Mouse (Mus musculus) midbrain, embryonic 14.5 days (tissue): ENCODE measurements around the gene H2afy. TPM values are rescaled to one million over a fixed set of nuclear protein-coding genes. Genes with fewer than 3 reads are reported as not detected.

Experiments
- ATAC-seq: fragments of 200-750 bp; cut with Nextera tagmentation; 2 replicates; pipeline ENCODE4 v1.8.0; 2017; ENCODE audit warnings: moderate number of reproducible peaks, moderate library complexity; ENCODE audit not compliant: low FRiP score, low TSS enrichment
- DNase-seq: peaks from one replicate; pipeline ENCODE4 v3.0.0-alpha.2; 2015
- H3K27ac ChIP-seq: fragments of 300-500 bp; sonication (generic); replicated peaks from 2 replicates; pipeline ENCODE4 v1.5.1; 2014; ENCODE audit warnings: mild to moderate bottlenecking, low read depth, low read length, moderate library complexity
- H3K27me3 ChIP-seq: fragments of 300-500 bp; sonication (generic); 2 replicates; pipeline ENCODE4 v1.6.1; 2014; ENCODE audit warnings: low read length, control low read depth, mixed read lengths; ENCODE audit not compliant: control insufficient read depth, insufficient read depth
- H3K36me3 ChIP-seq: fragments of 300-500 bp; sonication (generic); 2 replicates; pipeline ENCODE4 v1.6.1; 2014; ENCODE audit warnings: low read length, control low read depth; ENCODE audit not compliant: control insufficient read depth, insufficient read depth
- H3K4me1 ChIP-seq: fragments of 300-500 bp; sonication (generic); 2 replicates; pipeline ENCODE4 v1.6.1; 2014; ENCODE audit warnings: mild to moderate bottlenecking, antibody characterized with exemption, low read length, control low read depth; ENCODE audit not compliant: control insufficient read depth, insufficient read depth
- H3K4me2 ChIP-seq: fragments of 300-500 bp; sonication (generic); 2 replicates; pipeline ENCODE4 v1.6.1; 2014; ENCODE audit warnings: mild to moderate bottlenecking, low read length, moderate library complexity
- H3K4me3 ChIP-seq: fragments of 300-500 bp; sonication (generic); replicated peaks from 2 replicates; pipeline ENCODE4 v1.5.1; 2014; ENCODE audit warnings: low read depth, low read length
- H3K9ac ChIP-seq: fragments of 300-500 bp; sonication (generic); replicated peaks from 2 replicates; pipeline ENCODE4 v1.6.1; 2014; ENCODE audit warnings: mild to moderate bottlenecking, low read length, moderate library complexity
- H3K9me3 ChIP-seq: fragments of 300-500 bp; sonication (generic); 2 replicates; pipeline ENCODE4 v1.6.1; 2016; ENCODE audit warnings: low read length, control low read depth, mixed read lengths; ENCODE audit not compliant: control insufficient read depth
- WGBS: fragments of 180-500 bp; shearing (Covaris S2); extraction: QIAGEN DNeasy Blood & Tissue Kit; methylation state at CpG from one replicate; pipeline ENCODE4 v1.1.7; 2014; 5-methylcytosine and 5-hydroxymethylcytosine counted together
- polyA plus RNA-seq: library from polyadenylated mRNA; unstranded; fragments of >200 nt; fragmentation: Nextera tagmentation; extraction: Ambion mirVana; gene quantifications from 2 replicates; pipeline ENCODE4 v1.2.1, GENCODE M21; 2014

Gene H2afy
- polyA plus RNA-seq, 1 experiment from 2014 or later: 355 TPM

- Histone ChIP-seq H3K4me3 (no peak overlapping the region), H3K9me3 (no peaks in the 10 kb centered on the region), H3K36me3 (no peaks in the 10 kb centered on the region), H3K27me3 (no peaks in the 10 kb centered on the region), H3K4me1 (0 out of 2 replicates have a peak, but pooled peaks cover 3% of the 10 kb centered on the region), H3K4me2 (no peak overlapping the region), H3K27ac (peak overlapping the region; percentile 53), H3K9ac (no peak overlapping the region)
- no peak; the same call in 1 of the 2 replicates for ATAC-seq
- WGBS: 34% methylated on average over 14 of the region's 14 CpGs
- peak; percentile 60 for DNase-seq
Measured at GRCm38 (mm10) chr13:56167446-56168402, 31.6 kb upstream of the H2afy start.

- Histone ChIP-seq H3K36me3 (no peaks in the 10 kb centered on the region), H3K27ac (no peak overlapping the region), H3K9ac (no peak overlapping the region), H3K4me2 (no peak overlapping the region), H3K27me3 (no peaks in the 10 kb centered on the region), H3K4me3 (no peak overlapping the region), H3K9me3 (no peaks in the 10 kb centered on the region), H3K4me1 (0 out of 2 replicates have a peak, but pooled peaks cover 3% of the 10 kb centered on the region)
- DNase-seq (no peak), ATAC-seq (no peak)
- WGBS: 95% methylated on average over 11 of the region's 11 CpGs
Measured at GRCm38 (mm10) chr13:56165561-56165960, 29.4 kb upstream of the H2afy start.

- Histone ChIP-seq H3K4me2 (no peak overlapping the region), H3K4me1 (0 out of 2 replicates have a peak, but pooled peaks cover 3% of the 10 kb centered on the region), H3K9ac (no peak overlapping the region), H3K9me3 (no peaks in the 10 kb centered on the region), H3K36me3 (no peaks in the 10 kb centered on the region), H3K4me3 (no peak overlapping the region), H3K27ac (no peak overlapping the region), H3K27me3 (no peaks in the 10 kb centered on the region)
- ATAC-seq (no peak), DNase-seq (no peak)
- WGBS: 84% methylated on average over 3 of the region's 3 CpGs
Measured at GRCm38 (mm10) chr13:56164372-56164771, 28.2 kb upstream of the H2afy start.

- Histone ChIP-seq H3K9ac (no peak overlapping the region), H3K27ac (no peak overlapping the region), H3K9me3 (no peaks in the 10 kb centered on the region), H3K4me3 (no peak overlapping the region), H3K27me3 (no peaks in the 10 kb centered on the region), H3K36me3 (no peaks in the 10 kb centered on the region), H3K4me2 (no peak overlapping the region), H3K4me1 (0 out of 2 replicates have a peak, but pooled peaks cover 3% of the 10 kb centered on the region)
- DNase-seq (no peak), ATAC-seq (no peak)
- 82% methylated on average over 6 of the region's 6 CpGs for WGBS
Measured at GRCm38 (mm10) chr13:56163751-56164150, 27.6 kb upstream of the H2afy start.

GRCm38 (mm10) chr13:56162859-56163258 lies 26.7 kb upstream of the H2afy start:
- H3K27me3 ChIP-seq: no peaks in the 10 kb centered on the region
- ATAC-seq: no peak
- H3K36me3 ChIP-seq: no peaks in the 10 kb centered on the region
- 82% methylated on average over 6 of the region's 6 CpGs for WGBS
- no peak overlapping the region for H3K4me3 ChIP-seq
- H3K9me3 ChIP-seq: no peaks in the 10 kb centered on the region
- DNase-seq: no peak
- no peak overlapping the region for H3K27ac ChIP-seq
- H3K4me1 ChIP-seq: no peaks in the 10 kb centered on the region
- H3K4me2 ChIP-seq: no peak overlapping the region
- H3K9ac ChIP-seq: no peak overlapping the region

GRCm38 (mm10) chr13:56159614-56160363 lies 23.6 kb upstream of the H2afy start:
- no peaks in the 10 kb centered on the region for H3K4me1 ChIP-seq

DNA sequence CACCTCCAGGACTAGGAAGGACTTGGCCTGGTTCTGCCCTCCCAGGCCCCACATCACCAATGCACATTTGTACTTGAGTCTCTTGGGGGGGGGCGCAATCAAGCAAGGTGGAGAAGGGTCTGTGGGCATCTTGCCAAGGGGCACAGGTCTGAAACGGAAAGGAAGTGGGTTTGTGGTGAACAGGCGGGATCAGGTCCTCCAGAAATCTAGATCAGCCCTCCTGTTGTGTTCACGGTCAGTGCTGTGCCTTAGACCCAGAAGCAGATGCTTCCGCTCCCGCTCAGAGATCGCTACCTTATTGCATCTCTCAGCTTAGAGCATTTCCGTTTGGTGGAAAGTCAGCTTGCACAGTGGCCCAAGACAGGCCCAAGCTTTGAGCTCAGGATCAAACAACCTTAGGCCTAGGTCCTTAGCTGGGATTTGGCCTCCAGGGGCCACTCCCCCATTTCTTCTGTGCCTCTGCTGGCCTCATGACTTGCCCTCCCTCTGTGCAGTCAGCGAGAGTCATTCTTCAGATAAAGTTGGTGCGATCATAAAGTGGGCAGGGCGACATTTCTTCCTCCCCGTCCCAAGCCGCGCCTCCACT lies 22.9 kb upstream of the H2afy start:
- 81% methylated on average over 14 of the region's 14 CpGs for WGBS
- no peaks in the 10 kb centered on the region for H3K27me3 ChIP-seq
- H3K4me2 ChIP-seq: no peak overlapping the region
- no peaks in the 10 kb centered on the region for H3K36me3 ChIP-seq
- no peak overlapping the region for H3K4me3 ChIP-seq
- H3K27ac ChIP-seq: no peak overlapping the region
- no peaks in the 10 kb centered on the region for H3K9me3 ChIP-seq
- H3K9ac ChIP-seq: no peak overlapping the region
- ATAC-seq (no peak), DNase-seq (no peak)
- no peaks in the 10 kb centered on the region for H3K4me1 ChIP-seq

More at GRCm38 (mm10) chr13:56159614-56160363, 23.6 kb upstream of the H2afy start:
- ATAC-seq (no peak), DNase-seq (no peak)
- H3K27ac ChIP-seq: no peak overlapping the region
- no peak overlapping the region for H3K4me2 ChIP-seq
- 61% methylated on average over 17 of the region's 17 CpGs for WGBS
- no peaks in the 10 kb centered on the region for H3K9me3 ChIP-seq
- H3K4me3 ChIP-seq: no peak overlapping the region
- no peak overlapping the region for H3K9ac ChIP-seq
- H3K36me3 ChIP-seq: no peaks in the 10 kb centered on the region
- H3K27me3 ChIP-seq: no peaks in the 10 kb centered on the region

DNA sequence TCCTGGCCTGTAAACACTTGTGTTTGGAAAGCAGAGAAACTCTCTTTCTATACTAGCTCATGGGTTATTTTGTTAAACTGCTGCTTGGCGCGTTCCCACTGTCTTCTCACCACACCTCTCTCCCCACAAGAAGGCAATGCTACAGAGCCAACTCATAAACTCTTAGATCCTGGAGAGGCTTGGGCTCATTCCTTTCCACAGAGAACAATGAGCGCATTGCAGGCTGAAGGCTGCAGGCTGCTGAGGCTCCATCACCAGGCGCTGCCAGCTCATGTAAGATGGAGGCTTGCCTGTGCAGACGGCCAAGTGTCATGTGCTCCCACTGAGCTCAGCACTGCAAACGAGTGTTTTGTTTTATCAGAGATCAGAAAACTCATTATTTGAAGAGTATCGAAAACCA lies 19.5 kb upstream of the H2afy start:
- Histone ChIP-seq H3K4me1 (no peaks in the 10 kb centered on the region), H3K4me2 (no peak overlapping the region), H3K27ac (no peak overlapping the region), H3K4me3 (no peak overlapping the region), H3K9ac (no peak overlapping the region), H3K27me3 (no peaks in the 10 kb centered on the region), H3K36me3 (no peaks in the 10 kb centered on the region), H3K9me3 (no peaks in the 10 kb centered on the region)
- DNase-seq (no peak), ATAC-seq (no peak)
- 72% methylated on average over 7 of the region's 7 CpGs for WGBS
